Mouse (Mus musculus): ENCODE data around the gene Kif1c. TPM values are rescaled to one million over a fixed set of nuclear protein-coding genes. Genes with fewer than 3 reads are reported as not detected.

Gene Kif1c
- 91.0 and 94.9 TPM in 2 replicates for polyA plus RNA-seq (2012; rRNA removed)

- TF ChIP-seq CTCF (conservative IDR thresholded peaks at IDR 0.05; ENCODE audit: insufficient read depth, insufficient read length, low read depth, low read length), result no peak
- peak; percentile 73 for TF ChIP-seq POLR2A (IDR thresholded peaks at IDR 0.05; ENCODE audit: low read depth, low read length)
- Histone ChIP-seq H3K27me3 (replicated peaks; ENCODE audit: control insufficient read depth, insufficient read depth, low read length) (no peaks in the 10 kb centered on the region), H3K4me1 (ENCODE audit: control insufficient read depth, insufficient read depth, low read length) (peaks cover 9% of the 10 kb centered on the region; the same call in 1 of the 2 replicates), H3K27ac (ENCODE audit: insufficient read depth, low read depth, low read length) (peak within 1 kb of the TSS; percentile 99), H3K36me3 (ENCODE audit: control insufficient read depth, insufficient read depth, low read length) (no peaks in the 10 kb centered on the region; the same call in none of the 2 replicates), H3K4me3 (ENCODE audit: insufficient read depth, low read depth, low read length) (peak within 1 kb of the TSS; percentile 70)
- WGBS, result 3% methylated on average over 69 of the region's 69 CpGs
- peak; percentile 97 for DNase-seq
Observed at GRCm38 (mm10) chr11:70699722-70700556, at the start of gene Kif1c, which contains the start of gene Inca1. Gene Kif1c (plus strand): TSS chr11:70700548. Gene Inca1 (minus strand): TSS chr11:70700155.

GRCm38 (mm10) chr11:70651391-70651790 is 49.0 kb upstream of the Kif1c start:
- peaks cover 6% of the 10 kb centered on the region; the same call in 1 of the 2 replicates for H3K36me3 ChIP-seq (ENCODE audit: control insufficient read depth, insufficient read depth, low read length)
- peaks cover 14% of the 10 kb centered on the region; the same call in 1 of the 2 replicates for H3K4me1 ChIP-seq (ENCODE audit: control insufficient read depth, insufficient read depth, low read length)
- 28% methylated on average over 2 of the region's 2 CpGs for WGBS
- H3K27ac ChIP-seq (ENCODE audit: insufficient read depth, low read depth, low read length), result no peak overlapping the region
- no peaks in the 10 kb centered on the region for H3K27me3 ChIP-seq (replicated peaks; ENCODE audit: control insufficient read depth, insufficient read depth, low read length)
- no peak for DNase-seq
- no peak overlapping the region for H3K4me3 ChIP-seq (ENCODE audit: insufficient read depth, low read depth, low read length)
- TF ChIP-seq CTCF (conservative IDR thresholded peaks at IDR 0.05; ENCODE audit: insufficient read depth, insufficient read length, low read depth, low read length) (no peak), POLR2A (IDR thresholded peaks at IDR 0.05; ENCODE audit: low read depth, low read length) (no peak)

DNA sequence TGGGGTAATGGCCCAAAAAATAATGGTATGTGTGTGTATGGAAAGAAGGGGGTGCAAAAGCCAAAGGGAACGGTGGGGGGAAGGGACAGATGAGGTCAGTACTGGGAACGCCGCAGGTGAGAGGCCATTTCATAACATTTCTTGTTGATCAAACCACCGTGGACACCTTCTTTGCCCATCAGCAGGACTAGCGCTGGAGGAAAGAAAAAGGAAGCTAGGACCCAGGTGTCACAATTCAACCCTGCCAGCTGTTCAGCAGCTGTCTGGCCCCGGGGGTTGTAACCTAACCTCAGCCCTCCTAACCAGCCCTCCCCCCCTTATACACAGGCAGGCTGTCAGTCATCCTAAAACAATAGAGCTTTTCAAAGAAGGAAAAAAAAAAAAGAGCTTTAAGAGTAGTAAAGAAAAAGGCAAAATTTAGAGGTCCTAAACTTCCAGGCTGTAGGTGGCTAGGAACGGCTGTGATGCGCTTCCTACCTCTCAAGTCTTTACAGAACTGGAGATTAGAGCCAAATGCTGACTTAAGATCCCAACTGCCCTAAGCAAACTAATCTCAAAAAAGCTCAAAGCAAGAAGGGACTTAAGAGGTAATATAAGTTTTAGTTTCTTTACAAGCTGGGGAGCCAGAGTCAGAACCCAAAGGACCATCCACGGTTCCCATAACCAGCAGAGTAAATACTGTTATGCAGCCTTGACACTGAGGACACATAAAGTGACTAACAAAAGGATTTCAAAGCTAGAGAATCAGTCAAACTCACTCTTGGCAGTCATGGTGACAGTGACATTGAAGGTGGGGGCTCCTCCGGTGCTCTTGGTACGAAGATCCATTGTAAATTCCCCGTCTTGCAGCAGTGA is 48.1 kb upstream of the Kif1c start:
- Histone ChIP-seq H3K27me3 (replicated peaks; ENCODE audit: control insufficient read depth, insufficient read depth, low read length) (no peaks in the 10 kb centered on the region), H3K4me1 (ENCODE audit: control insufficient read depth, insufficient read depth, low read length) (peaks cover 15% of the 10 kb centered on the region; the same call in 1 of the 2 replicates), H3K36me3 (ENCODE audit: control insufficient read depth, insufficient read depth, low read length) (peaks cover 6% of the 10 kb centered on the region; the same call in 1 of the 2 replicates), H3K4me3 (ENCODE audit: insufficient read depth, low read depth, low read length) (peak overlapping the region; percentile 100; the same call in 1 of the 2 replicates), H3K27ac (ENCODE audit: insufficient read depth, low read depth, low read length) (no peak overlapping the region; the same call in 1 of the 2 replicates)
- whole genome bisulfite sequencing, result 31% methylated on average over 12 of the region's 12 CpGs
- no peak for DNase-seq
- TF ChIP-seq CTCF (conservative IDR thresholded peaks at IDR 0.05; ENCODE audit: insufficient read depth, insufficient read length, low read depth, low read length), result no peak
- TF ChIP-seq POLR2A (IDR thresholded peaks at IDR 0.05; ENCODE audit: low read depth, low read length), result no peak

DNA sequence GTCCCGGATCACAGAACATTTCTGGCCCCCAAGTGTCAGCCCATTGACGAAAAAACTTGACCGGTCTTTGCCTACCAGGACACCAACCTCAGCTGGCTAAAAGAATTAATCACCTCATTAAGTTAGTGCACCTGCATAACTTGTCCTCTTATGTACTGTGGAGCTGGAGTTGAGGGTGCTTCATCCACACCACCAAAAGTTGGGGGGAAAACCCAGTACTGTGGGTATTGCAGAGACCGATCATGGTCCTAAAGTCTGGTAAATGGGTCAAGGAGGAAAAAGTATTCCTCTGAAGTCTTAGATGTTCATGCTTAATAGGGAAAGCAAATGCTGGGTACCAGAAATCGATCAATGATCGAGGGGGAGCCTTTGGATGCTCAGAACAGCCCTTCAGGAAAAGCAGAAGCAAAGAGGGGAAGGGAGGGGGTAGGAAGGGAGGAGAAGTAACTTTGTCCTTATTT is 47.4 kb upstream of the Kif1c start:
- DNase-seq, result no peak
- Histone ChIP-seq H3K4me3 (ENCODE audit: insufficient read depth, low read depth, low read length) (peak overlapping the region; percentile 100), H3K27ac (ENCODE audit: insufficient read depth, low read depth, low read length) (peak overlapping the region; percentile 40; the same call in 1 of the 2 replicates), H3K36me3 (ENCODE audit: control insufficient read depth, insufficient read depth, low read length) (peaks cover 6% of the 10 kb centered on the region; the same call in 1 of the 2 replicates), H3K4me1 (ENCODE audit: control insufficient read depth, insufficient read depth, low read length) (peaks cover 15% of the 10 kb centered on the region; the same call in 1 of the 2 replicates), H3K27me3 (replicated peaks; ENCODE audit: control insufficient read depth, insufficient read depth, low read length) (no peaks in the 10 kb centered on the region)
- WGBS, result 11% methylated on average over 6 of the region's 6 CpGs
- TF ChIP-seq POLR2A (IDR thresholded peaks at IDR 0.05; ENCODE audit: low read depth, low read length) (no peak), CTCF (conservative IDR thresholded peaks at IDR 0.05; ENCODE audit: insufficient read depth, insufficient read length, low read depth, low read length) (no peak)

DNA sequence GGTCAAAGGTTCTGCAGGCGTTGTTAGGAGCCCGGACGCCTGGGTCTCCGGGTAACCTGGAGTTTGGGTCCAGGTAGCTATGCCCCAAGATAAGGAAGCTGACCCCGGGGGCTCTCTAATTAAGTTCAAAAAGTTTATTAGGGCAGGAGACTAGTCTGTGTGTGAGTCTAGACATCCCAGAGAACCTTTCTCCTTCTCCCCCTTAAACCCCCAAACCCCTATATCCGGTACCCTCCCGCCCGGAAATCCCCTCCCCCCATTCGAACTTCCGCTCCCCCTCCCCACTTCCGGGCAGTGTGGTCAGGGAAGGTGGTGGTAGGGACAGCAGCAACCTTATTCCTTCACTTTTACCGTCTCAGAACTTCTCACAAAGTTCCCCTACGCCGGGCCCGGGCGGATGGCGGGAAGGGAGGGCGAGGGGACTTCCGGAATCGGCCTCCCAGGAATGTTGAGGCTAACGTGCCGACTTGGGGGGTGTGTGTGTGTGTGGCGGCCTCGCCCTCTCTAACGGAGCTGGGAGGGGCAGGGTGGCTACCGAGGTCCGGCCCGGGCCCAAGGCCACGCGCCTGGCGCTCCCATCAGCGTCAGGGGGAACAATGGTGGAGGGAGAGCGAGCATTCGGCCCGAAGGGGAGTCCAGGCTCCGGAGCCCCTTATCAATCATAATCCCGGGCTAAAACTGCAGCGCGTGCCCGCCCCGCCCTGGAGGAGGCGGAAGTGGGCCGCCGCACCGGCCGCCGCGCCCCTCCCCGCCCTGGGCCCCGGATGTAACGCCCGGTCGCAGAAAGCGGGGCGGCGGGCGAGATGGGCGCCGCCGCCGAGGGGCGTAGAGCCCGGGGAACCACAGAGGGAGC is 46.8 kb upstream of the Kif1c start:
- H3K4me1 ChIP-seq (ENCODE audit: control insufficient read depth, insufficient read depth, low read length), result peaks cover 15% of the 10 kb centered on the region; the same call in 1 of the 2 replicates
- peak overlapping the region; percentile 100 for H3K27ac ChIP-seq (ENCODE audit: insufficient read depth, low read depth, low read length)
- peak overlapping the region; percentile 100 for H3K4me3 ChIP-seq (ENCODE audit: insufficient read depth, low read depth, low read length)
- DNase-seq, result peak; percentile 69
- TF ChIP-seq CTCF (conservative IDR thresholded peaks at IDR 0.05; ENCODE audit: insufficient read depth, insufficient read length, low read depth, low read length) (no peak), POLR2A (IDR thresholded peaks at IDR 0.05; ENCODE audit: low read depth, low read length) (no peak)
- H3K36me3 ChIP-seq (ENCODE audit: control insufficient read depth, insufficient read depth, low read length), result peaks cover 6% of the 10 kb centered on the region; the same call in 1 of the 2 replicates
- WGBS, result under 1% methylated on average over 49 of the region's 63 CpGs
- no peaks in the 10 kb centered on the region for H3K27me3 ChIP-seq (replicated peaks; ENCODE audit: control insufficient read depth, insufficient read depth, low read length)

All from kidney, adult 2 months (tissue).